Mouse (Mus musculus) kidney, postnatal 36 days (tissue): Measurements from ENCODE around the gene Mag.
A peak's percentile ranks its signal among the peaks of the same experiment; 100 is the strongest.
"Not testable (repeated sequence)": the region's sequence is repeated elsewhere in the genome, so short reads cannot be mapped to it uniquely, and the experiment has no call there.

Source experiments
- DNase-seq, 2 experiments: peaks; one replicate each; pipeline ENCODE4 v3.0.0; 2021 to 2022; ENCODE audit warnings: mixed read lengths in 2 of 2

Mag gene

GRCm38 (mm10) chr7:30940070-30940469 lies 25.4 kb upstream of the Mag start:
- not testable (repeated sequence) for DNase-seq

- not testable (repeated sequence) for DNase-seq
These were observed 20.9 kb upstream of the Mag start for GRCm38 (mm10) chr7:30935422-30936099.

GRCm38 (mm10) chr7:30924581-30924980 lies 9.9 kb upstream of the Mag start, which contains the start of gene Hamp2:
TSS of gene Hamp2 (minus strand) at chr7:30924681.
- not testable (repeated sequence) for DNase-seq

DNA sequence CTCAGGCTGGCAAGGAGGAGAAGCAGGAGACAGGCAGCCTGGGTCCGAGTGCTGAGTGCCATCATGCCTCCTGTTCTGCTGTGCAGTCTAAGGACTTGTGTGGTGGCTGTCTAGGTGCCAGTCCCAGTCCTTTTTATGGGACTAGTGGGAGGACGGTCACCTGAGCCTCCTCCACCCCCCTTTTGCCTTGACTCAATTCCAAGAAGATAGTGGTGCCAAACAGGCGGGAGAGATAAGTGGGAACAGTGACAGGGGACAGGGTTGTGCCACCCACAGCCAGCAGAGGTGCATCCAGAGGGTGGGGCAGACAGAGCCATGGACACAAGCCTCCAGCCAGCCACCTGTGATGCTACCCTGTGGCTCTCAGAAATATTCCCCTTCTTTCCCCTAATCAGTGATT lies 9.4 kb upstream of the Mag start:
- no peak for DNase-seq

GRCm38 (mm10) chr7:30922490-30922889 lies 7.8 kb upstream of the Mag start:
- DNase-seq, result not testable (repeated sequence)

DNA sequence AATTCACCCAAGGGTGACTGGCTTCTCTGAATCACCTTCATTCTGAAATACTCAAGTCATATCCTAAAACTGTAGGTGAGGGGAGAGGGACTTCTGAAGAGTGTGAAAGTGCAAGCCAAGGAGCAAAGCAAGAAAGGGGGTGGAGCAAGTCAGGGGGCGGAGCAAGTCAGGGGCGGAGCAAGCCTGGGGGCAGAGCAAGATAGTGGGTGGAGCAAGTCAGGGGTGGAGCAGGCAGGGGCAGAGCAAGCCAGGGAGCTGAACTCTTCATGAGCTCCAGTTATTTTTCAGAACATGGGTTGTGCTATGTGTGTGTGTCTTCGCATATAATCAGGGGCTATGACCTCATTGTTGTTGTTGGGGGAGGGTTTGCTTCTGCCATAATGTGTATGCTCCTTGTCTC lies 5.5 kb upstream of the Mag start:
- DNase-seq, result peak in 1 of 2 experiments; percentile 17

DNA sequence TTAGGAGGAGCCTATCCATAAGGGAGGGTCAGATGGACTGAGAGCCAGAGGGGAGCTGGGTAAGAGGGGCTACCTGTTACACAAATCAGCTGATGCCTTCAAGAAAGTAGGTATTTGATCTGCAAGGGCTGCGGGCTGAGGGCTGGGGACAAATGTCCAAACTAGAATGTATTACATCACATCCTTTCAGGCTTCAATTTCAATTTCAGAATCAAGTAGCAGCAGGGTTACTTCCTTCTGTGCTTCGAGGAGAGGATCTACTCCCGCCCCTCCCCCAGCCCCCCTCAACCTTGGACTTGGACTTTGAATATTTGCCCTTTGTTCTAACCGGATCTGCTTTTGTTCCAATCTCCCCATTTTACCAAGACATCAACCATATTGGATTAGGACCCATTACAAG lies 2.5 kb upstream of the Mag start:
- DNase-seq, result no peak

DNA sequence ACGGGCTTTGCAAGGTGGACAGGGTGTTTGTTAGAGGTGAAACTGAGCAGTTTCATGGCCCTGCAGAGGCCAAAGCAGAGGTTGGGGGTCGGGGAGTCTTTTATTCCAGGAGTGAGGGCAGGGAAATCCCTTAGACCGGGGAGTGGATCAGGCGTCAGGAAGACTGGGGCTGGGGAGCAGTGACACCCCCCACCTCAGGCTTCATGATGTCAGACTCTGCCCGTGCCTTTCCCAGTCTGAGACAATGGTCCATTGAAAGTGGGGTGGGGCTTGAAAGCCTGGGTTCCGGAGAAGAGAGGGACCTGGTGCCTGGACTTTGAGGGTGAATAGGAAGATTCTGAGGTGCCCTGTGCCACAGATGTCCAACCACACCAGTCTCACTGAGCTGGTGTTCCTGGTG lies 2.0 kb upstream of the Mag start:
- DNase-seq, result no peak

DNA sequence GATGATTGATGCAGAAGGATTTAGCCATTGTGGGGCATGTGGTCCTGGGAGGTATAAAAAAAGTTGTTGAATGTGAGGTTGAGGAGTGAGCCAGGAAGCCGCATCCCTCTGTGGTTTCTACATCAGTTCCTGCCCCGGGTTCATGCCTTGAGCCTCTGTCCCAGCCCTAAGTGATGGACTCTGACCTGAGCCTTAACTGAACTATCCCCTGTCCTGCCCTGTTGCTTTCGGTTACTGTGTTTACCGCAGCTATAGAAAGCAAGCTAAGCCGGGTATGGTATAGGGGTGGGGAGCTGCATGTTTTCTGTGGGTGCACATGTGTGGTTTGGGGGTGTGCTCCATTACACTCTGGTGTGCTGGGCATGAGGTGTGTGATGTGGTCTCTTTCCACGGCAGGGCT lies 4.9 kb downstream of the Mag start:
- no peak for DNase-seq

DNA sequence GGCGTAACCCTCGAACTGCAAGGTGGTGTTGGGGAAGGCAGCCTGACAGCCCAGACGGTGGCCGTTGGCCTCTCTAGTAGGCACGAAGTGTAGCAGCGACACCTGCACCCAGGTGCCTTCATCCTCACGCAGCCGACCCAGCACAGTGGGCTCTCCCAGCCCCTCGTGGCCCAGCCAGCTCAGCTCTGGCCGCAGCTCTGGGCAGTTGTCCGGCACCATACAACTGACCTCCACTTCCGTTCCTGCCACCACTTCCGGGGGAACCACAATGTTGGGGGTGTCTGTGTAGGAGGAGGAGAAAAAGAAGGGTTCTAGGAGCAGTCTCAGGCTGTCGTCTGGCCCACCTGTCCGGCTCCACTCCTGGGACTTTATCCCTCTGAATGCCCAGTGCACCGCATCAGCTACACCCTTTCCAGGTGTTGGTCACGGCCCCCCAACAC lies 5.7 kb downstream of the Mag start:
- DNase-seq, result no peak

GRCm38 (mm10) chr7:30908277-30908991 lies 6.2 kb downstream of the Mag start:
- DNase-seq, result peak; percentile 7 to 42

DNA sequence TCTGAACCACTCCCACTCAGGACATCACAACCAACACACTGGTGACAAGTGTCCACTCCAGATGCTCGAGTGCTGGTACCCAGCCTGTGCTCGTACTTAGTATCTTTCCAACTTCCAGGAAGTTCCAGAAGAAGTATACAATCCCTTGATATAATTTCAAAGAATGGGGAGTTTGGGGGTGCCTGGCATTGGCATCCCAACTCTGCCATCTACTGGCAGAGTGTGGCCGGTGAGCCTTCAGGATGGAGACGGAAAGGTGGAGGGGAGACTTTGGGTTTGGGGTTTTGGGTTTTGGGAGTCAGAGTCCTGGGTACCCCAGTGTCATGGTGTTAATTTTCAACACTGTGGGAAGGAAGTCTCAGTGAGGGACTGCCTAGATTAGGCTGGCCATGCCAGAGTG lies 10.6 kb downstream of the Mag start:
- peak in 1 of 2 experiments; percentile 44 for DNase-seq

GRCm38 (mm10) chr7:30895217-30895616 lies 19.5 kb downstream of the Mag start:
- no peak for DNase-seq

- DNase-seq, result peak; percentile 8 to 18
These were observed 22.2 kb downstream of the Mag start for GRCm38 (mm10) chr7:30892515-30892914.

DNA sequence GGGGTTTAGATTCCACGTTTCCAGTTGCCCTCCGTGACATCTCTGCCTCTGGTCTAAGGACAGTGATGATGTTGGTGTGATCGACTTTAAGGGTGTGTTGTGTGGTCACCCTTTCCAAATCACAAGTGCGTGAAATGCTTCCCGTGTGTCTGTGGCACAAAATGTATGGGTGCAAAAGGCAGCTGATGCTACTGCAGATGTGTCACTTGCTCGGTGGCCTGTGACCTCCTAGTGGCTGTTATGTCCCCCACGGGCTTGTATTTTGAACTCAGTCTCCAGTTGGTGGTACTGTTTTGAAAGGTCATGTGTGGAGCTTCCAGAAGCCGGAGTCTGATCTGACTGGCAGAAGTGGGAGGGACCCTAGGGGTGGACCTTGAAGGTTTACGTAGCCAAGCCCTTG lies 22.9 kb downstream of the Mag start:
- DNase-seq, result no peak

GRCm38 (mm10) chr7:30890681-30891080 lies 24.0 kb downstream of the Mag start:
- DNase-seq, result no peak

DNA sequence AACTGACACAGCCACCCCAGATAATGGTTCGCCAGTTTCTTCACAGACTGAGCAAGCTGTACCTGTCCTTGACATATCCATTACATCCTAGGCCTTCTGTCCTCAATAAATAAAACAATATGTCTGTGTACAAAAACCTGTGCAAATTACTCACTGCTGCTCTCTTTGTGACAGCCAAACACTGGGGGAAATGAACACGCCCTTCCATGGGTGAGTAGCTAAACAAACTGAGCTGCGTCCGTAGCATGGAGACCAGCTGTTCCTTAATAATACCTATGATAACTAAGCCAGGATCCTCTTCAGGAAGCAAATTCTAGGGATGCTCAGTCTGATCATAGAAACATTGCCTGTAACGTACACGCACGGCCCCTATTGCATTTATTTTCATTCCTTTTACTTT lies 25.9 kb downstream of the Mag start:
- no peak for DNase-seq

- DNase-seq, result no peak
These were observed 27.0 kb downstream of the Mag start for GRCm38 (mm10) chr7:30887568-30888188.

GRCm38 (mm10) chr7:30886852-30887251 lies 27.8 kb downstream of the Mag start:
- DNase-seq, result no peak

DNA sequence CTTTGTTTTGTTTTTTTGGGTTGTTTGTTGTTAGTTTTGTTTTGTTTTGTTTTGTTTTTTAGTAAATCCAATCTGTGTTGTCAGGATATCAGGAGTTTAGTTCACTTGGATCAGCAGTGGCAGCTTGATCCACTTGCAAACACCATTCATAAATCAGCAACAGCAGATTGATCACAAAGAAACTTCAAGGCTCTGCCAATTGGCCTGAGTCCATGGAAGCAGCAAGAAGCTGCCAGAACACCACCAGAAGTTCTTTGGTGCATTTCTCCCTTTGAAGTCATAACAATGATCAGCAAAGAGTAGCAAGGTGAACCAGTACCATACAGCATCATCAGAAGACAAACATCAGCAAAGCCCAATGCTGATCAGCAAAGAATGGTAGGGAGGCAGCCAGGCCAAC lies 30.6 kb downstream of the Mag start:
- DNase-seq, result no peak

DNA sequence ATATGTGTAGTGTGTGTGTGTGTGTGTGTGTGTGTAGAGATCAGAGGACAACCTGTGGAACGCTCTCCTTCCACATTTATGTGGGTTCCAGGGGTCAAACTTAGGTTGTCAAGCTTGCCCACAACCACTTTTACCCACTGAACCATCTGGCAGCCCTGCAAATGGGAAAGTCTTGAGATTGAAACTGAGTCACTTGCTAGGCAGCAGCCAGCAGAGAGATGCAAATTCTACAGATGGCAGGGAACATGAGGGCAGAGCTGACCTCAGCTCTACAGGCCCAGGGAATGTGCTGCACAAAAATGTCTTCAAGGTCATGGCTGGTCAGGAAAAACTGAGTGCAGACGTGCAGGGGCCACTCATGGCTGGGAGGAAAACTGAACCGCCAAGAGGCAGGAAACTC lies 33.3 kb downstream of the Mag start:
- no peak for DNase-seq

- DNase-seq, result no peak
These were observed 34.5 kb downstream of the Mag start, which contains the start of gene Cd22 for GRCm38 (mm10) chr7:30880176-30880575. TSS of gene Cd22 (minus strand) at chr7:30880342.

- no peak for DNase-seq
These were observed 35.7 kb downstream of the Mag start for GRCm38 (mm10) chr7:30878950-30879349.

DNA sequence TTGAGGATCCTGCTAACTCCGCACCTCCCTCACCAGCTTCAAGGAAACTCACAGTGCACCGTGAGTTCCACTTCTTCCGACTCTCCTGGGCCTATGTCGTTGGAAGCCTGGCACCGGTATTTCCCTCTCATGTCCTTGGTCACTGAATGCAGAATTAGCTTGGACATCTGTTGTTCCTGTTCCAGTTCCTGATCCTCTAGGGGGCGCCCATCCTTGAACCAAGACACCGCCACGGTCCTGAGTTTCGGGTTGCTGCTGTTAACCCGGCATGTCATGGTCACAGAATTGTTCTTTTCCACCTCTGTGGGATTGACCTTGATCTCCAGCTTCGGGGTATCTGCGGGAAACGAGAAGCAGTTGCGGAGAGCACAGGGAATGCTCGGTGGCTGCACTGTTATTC lies 41.6 kb downstream of the Mag start:
- peak; percentile 80 to 93 for DNase-seq
